Mouse (Mus musculus): ENCODE measurements at regions not wholly inside any gene's neighbourhood (a gene's known extent, or its start where the extent isn't known, plus 50 kb on each side); places are given as distances from the start of the nearest gene placed in this dataset.

DNA sequence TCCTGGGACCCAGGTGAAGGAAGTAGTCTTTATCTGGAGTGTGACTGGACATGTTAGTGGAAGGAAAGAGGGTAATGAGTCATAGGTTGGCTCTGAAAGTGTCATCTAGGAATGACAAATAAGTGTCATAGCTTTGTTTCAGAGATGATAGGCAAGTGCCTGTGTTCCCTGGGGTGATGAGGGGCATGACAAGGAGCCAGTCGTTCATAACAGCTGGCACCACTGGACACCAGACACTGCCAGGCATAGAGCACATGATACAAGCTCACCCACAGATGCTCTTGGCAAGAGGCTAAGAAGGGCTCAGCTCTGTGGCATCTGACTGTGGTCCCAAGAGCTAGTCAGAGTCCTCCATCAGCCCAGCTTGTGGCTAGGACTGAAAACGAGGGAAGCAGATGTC, 171.0 kb downstream of the Rab11fip4 start:
- H3K4me1 ChIP-seq (ENCODE audit: control insufficient read depth, insufficient read depth, low read length), result no peaks in the 10 kb centered on the region
- TF ChIP-seq CTCF (IDR thresholded peaks at IDR 0.05; ENCODE audit: insufficient read depth, low read length) (no peak), POLR2A (IDR thresholded peaks at IDR 0.05; ENCODE audit: borderline replicate concordance, extremely low read depth, low read depth, low read length) (no peak)
- WGBS, result 53% methylated on average over 2 of the region's 2 CpGs
- no peak overlapping the region for H3K4me3 ChIP-seq (replicated peaks; ENCODE audit: extremely low read depth, low read depth, low read length)
- no peak for DNase-seq

DNA sequence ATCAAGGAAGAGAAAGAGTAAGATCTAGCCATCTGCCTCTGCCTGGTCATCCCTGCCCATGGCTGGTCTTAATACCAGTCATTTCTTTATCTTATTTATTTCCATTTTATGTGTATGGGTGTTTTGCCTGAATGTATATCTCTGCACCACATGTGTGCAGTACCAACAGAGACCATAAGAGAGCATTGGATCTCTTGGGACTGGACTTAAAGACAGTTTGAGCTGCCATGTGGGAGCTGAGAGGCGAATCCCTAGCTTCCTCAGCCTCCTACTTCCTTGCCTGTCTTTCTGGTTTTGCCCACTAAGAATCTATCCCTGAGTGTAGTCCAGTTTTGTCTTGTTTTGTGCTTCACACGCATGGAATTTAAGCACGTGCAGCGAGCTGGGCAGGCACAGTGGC, 169.5 kb downstream of the Rab11fip4 start:
- H3K4me3 ChIP-seq (replicated peaks; ENCODE audit: extremely low read depth, low read depth, low read length), result no peak overlapping the region
- DNase-seq, result no peak
- no peaks in the 10 kb centered on the region for H3K4me1 ChIP-seq (ENCODE audit: control insufficient read depth, insufficient read depth, low read length)
- 89% methylated on average over 4 of the region's 4 CpGs for WGBS
- TF ChIP-seq CTCF (IDR thresholded peaks at IDR 0.05; ENCODE audit: insufficient read depth, low read length) (no peak), POLR2A (IDR thresholded peaks at IDR 0.05; ENCODE audit: borderline replicate concordance, extremely low read depth, low read depth, low read length) (no peak)

DNA sequence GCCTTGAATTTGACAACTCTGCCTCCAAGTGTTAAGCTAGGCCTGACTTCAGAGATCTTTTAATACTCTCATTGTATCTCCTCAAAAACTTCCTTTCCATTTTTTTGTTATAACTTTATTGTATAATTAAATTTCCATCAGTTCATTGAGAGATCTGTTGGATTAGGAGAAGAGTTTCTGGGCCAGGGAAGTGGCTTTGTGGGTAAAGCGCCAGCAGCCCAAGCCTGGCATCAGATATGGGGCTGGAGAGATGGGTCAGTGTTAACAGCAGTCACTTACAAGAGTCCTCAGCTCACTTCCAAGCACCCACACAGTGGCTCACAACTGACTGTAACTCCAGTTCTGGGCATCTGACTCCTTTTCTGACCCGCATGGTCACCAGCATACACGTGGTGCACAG, 167.3 kb downstream of the Rab11fip4 start:
- TF ChIP-seq POLR2A (IDR thresholded peaks at IDR 0.05; ENCODE audit: borderline replicate concordance, extremely low read depth, low read depth, low read length) (no peak), CTCF (IDR thresholded peaks at IDR 0.05; ENCODE audit: insufficient read depth, low read length) (no peak)
- H3K4me1 ChIP-seq (ENCODE audit: control insufficient read depth, insufficient read depth, low read length), result no peaks in the 10 kb centered on the region
- no peak for DNase-seq
- H3K4me3 ChIP-seq (replicated peaks; ENCODE audit: extremely low read depth, low read depth, low read length), result no peak overlapping the region
- 97% methylated on average over 3 of the region's 3 CpGs for WGBS

DNA sequence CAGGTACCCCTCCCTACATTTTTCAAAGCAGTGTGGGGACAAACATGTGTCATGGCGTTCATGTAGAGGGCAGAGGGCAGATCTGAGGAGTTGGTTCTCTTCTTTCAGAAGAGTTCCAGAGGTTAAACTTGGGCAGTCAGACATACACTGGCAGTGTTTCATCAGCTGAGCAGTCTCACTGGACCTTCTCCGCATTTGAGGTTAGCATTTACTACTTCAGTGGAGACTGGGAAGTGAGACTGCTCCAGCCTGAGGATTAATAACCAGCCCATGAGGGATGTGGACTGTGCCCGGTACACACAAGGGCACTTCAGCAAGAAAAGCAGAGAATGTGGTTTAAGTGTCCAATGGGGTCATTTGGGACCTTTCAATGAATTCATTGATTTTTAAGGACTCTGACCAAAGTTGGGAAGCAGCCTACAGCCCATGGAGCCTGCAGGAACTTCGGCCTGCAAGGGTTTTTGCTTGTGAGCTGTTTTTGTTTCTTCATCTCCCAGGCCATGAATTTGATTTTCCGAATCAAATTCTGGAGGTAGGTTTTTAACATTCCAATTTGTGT, 166.6 kb downstream of the Rab11fip4 start:
- no peak overlapping the region for H3K4me3 ChIP-seq (replicated peaks; ENCODE audit: extremely low read depth, low read depth, low read length)
- peaks cover 5% of the 10 kb centered on the region for H3K4me1 ChIP-seq (ENCODE audit: control insufficient read depth, insufficient read depth, low read length)
- no peak for DNase-seq
- WGBS, result 91% methylated on average over 5 of the region's 5 CpGs
- no peak for TF ChIP-seq POLR2A (IDR thresholded peaks at IDR 0.05; ENCODE audit: borderline replicate concordance, extremely low read depth, low read depth, low read length)
- TF ChIP-seq CTCF (IDR thresholded peaks at IDR 0.05; ENCODE audit: insufficient read depth, low read length), result no peak

DNA sequence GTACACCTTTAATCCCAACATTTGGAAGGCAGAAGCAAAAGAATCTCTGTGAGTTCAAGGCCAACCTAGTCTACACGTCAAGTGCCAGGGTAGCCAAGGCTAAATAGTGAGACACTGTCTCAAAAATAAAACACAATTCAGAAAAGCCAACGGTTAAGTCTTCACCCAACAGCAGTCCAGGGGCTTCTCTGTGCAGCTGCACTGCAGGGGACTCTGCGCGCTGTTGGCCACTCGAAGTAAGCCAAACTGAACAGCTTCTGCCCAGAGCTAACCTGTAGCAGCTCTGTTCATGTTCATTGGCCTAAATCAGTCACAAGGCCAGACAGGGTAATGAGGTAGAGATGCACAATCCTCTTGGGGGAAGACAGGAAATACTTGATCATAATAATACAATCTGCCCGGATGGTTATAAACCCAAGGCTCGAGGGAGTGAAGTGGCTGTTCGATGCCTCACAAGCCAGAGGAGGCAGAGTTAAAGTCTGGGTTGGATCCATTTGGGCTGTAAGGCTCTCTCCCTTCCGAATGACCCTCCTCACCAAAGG, 165.4 kb downstream of the Rab11fip4 start:
- no peak for DNase-seq
- 77% methylated on average over 9 of the region's 9 CpGs for WGBS
- Histone ChIP-seq H3K4me1 (ENCODE audit: control insufficient read depth, insufficient read depth, low read length) (peaks cover 8% of the 10 kb centered on the region), H3K4me3 (replicated peaks; ENCODE audit: extremely low read depth, low read depth, low read length) (no peak overlapping the region)
- TF ChIP-seq POLR2A (IDR thresholded peaks at IDR 0.05; ENCODE audit: borderline replicate concordance, extremely low read depth, low read depth, low read length), result no peak
- TF ChIP-seq CTCF (IDR thresholded peaks at IDR 0.05; ENCODE audit: insufficient read depth, low read length), result no peak

DNA sequence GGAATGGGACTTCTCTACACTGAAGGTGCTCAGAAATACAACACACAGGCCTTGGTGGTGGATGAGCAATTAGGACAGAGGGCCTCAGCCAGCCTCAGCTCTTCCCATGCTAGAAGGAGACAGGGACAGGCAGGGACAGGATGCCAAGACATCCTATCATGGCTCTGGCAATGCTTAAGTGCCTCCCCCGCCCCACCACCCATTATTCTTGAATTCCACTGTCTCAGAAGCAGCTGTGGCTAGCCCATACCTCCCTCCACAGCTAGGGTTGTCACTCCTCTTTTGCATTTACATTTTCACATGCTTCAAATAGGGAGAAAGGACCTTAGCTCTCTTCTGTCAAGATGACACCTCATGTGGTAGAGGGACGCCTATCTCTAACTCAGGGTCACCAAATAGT, 162.5 kb downstream of the Rab11fip4 start:
- DNase-seq, result no peak
- WGBS, result 93% methylated on average over 2 of the region's 2 CpGs
- Histone ChIP-seq H3K4me3 (replicated peaks; ENCODE audit: extremely low read depth, low read depth, low read length) (no peak overlapping the region), H3K4me1 (ENCODE audit: control insufficient read depth, insufficient read depth, low read length) (peaks cover 8% of the 10 kb centered on the region)
- no peak for TF ChIP-seq POLR2A (IDR thresholded peaks at IDR 0.05; ENCODE audit: borderline replicate concordance, extremely low read depth, low read depth, low read length)
- TF ChIP-seq CTCF (IDR thresholded peaks at IDR 0.05; ENCODE audit: insufficient read depth, low read length), result no peak

DNA sequence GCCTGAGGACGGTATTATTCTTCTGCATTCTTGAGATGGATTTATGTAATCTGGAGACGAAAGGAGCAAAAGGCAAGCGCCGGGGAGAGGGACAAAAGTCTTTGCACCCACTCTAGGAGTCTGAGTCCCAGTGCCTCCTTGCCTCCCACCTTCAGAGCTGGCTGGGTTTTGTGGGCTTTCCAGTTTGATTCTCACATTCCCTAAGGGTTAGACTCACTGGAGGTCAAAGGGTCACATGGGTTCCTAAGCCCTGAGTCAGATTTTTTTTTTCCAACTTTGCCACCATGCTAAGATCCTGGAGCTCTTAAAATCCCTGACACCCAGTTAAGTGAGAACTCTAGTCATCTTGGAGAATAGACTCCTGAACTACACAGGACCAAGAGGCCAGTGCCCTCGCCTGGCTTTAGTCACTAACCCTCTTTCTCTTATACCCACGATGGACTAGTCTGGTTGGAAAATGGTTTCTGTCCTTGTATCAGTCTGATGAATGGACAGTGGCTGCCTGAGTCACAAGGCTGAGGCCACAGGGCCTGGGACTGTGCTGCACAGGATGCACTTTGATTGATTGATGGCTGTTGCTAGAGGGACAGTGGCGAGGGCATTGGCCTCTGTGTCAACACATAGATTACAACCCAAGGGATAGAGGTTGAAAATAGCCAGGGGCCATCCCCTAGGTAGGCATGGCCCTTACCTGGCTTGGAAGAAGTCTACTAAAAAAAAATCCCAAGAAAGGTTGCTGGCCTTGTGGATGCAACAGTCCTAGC, 161.9 kb downstream of the Rab11fip4 start:
- H3K4me1 ChIP-seq (ENCODE audit: control insufficient read depth, insufficient read depth, low read length), result peaks cover 8% of the 10 kb centered on the region
- no peak overlapping the region for H3K4me3 ChIP-seq (replicated peaks; ENCODE audit: extremely low read depth, low read depth, low read length)
- TF ChIP-seq POLR2A (IDR thresholded peaks at IDR 0.05; ENCODE audit: borderline replicate concordance, extremely low read depth, low read depth, low read length), result no peak
- TF ChIP-seq CTCF (IDR thresholded peaks at IDR 0.05; ENCODE audit: insufficient read depth, low read length), result no peak
- WGBS, result 56% methylated on average over 7 of the region's 7 CpGs
- no peak for DNase-seq

DNA sequence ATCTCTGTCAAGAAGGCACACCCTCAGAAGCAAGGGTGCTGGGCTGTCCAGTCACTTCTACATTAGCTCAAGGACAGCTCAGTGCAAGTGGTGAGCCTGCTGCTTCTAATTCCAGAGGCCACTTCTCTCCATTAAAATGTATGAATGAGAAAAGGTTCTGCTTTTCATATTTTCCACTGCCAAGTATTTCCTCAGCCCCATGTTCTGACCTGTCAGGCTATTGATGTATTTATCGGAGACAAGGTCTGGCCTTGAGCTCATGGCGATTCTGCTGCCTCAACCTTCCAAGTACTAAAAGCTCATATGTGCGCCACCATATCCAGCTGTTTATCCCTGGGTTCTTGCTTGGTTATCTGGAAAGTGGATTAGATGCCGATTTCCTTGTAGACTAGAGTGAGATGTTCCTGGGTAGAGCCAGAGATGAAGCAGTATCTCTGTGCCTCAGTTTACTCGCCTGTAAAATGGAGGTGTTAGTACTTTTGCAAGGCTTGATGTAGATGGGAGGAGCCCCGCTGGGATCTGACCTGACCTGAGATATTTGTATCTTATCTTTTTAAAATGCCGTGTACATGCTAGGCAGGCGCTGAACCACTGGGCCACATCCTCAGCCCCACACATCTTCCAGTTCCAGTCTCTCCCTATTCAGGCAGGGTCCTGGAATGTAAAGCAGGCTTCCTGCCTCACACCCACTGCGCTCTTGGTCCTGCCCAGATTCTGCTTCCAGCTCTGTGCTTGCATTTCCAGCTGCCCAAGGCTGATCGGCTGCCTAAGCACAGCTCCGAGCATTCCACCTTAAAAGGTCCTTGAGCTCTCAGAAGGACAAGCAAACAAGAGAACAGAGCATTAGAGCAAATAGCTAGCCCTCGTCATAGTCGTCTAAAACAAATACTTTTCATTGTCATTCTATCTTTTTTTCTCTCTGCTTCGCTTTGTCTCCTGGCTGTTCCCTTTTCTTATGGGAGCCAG, 161.0 kb downstream of the Rab11fip4 start:
- TF ChIP-seq CTCF (IDR thresholded peaks at IDR 0.05; ENCODE audit: insufficient read depth, low read length), result no peak
- TF ChIP-seq POLR2A (IDR thresholded peaks at IDR 0.05; ENCODE audit: borderline replicate concordance, extremely low read depth, low read depth, low read length), result no peak
- 58% methylated on average over 14 of the region's 14 CpGs for WGBS
- peaks cover 8% of the 10 kb centered on the region for H3K4me1 ChIP-seq (ENCODE audit: control insufficient read depth, insufficient read depth, low read length)
- no peak overlapping the region for H3K4me3 ChIP-seq (replicated peaks; ENCODE audit: extremely low read depth, low read depth, low read length)
- DNase-seq, result no peak

DNA sequence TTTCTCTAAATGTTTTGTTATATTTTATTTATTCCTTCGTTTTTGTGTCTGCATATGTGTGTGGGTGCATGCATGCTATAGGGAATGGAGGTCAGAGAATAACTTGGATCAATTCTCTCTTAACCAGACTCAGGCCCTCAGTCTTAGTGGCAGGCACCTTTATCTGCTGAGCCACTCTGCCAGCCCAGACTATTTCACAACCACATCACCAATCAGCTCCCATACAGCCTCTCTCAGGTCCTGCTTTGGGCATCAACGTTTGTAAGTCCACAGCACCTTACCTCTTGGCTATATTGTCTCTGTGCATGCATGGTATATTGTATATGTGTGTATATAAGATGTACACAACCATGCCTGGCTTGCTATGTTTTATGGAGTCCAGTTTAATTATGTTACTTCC, 159.9 kb downstream of the Rab11fip4 start:
- Histone ChIP-seq H3K4me3 (replicated peaks; ENCODE audit: extremely low read depth, low read depth, low read length) (no peak overlapping the region), H3K4me1 (ENCODE audit: control insufficient read depth, insufficient read depth, low read length) (peaks cover 8% of the 10 kb centered on the region)
- WGBS, result 51% methylated on average over 2 of the region's 2 CpGs
- no peak for DNase-seq
- TF ChIP-seq POLR2A (IDR thresholded peaks at IDR 0.05; ENCODE audit: borderline replicate concordance, extremely low read depth, low read depth, low read length) (no peak), CTCF (IDR thresholded peaks at IDR 0.05; ENCODE audit: insufficient read depth, low read length) (no peak)
